Mouse (Mus musculus): ENCODE results near the gene Ssbp1. TPM values are rescaled to one million over a fixed set of nuclear protein-coding genes. Genes with fewer than 3 reads are reported as not detected.

Gene Ssbp1
- total and polyA plus RNA-seq, 3 experiments = 70.2 to 118 (median 110) TPM

DNA sequence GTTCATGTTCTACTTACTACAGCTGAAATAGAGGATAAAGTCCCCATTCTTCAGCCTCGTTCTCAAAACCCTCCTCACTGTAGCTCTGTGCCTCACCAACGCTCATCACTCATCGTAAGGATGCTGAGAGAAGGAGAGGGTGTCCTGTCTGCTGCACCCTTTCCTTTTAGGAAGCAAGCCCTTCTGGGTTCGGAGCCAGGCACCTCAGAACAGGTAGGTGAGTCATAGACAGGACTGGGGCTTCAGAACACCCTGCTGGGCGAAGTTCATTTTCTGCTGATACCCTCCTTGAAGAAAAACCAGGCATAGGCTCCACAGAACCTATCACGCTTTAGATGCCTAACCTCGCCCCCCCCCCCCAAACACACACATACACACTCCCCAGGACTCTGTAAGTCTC lies 43.7 kb upstream of the Ssbp1 start:
- Histone ChIP-seq H3K79me2 (replicated peaks; ENCODE audit: control insufficient read depth, extremely low read depth, insufficient read depth, poor library complexity, severe bottlenecking) (no peaks in the 10 kb centered on the region), H3K4me3 (replicated peaks in 1 of 3; ENCODE audit: low read depth in 2 of 3, low read length in 2 of 3, poor library complexity in 1 of 3) (no peak overlapping the region), H3K27ac (ENCODE audit: insufficient read depth, low read depth) (no peak overlapping the region), H3K27me3 (replicated peaks) (no peaks in the 10 kb centered on the region), H3K36me3 (replicated peaks in 1 of 2; ENCODE audit: control insufficient read depth in 1 of 2, insufficient read depth in 1 of 2, low read length in 1 of 2) (peaks cover 0 to 16% of the 10 kb centered on the region in 2 experiments), H3K9me3 (replicated peaks; ENCODE audit: low read length) (no peaks in the 10 kb centered on the region), H3K4me2 (ENCODE audit: insufficient read depth, low read depth, poor library complexity, severe bottlenecking) (no peak overlapping the region), H3K9ac (ENCODE audit: insufficient read depth, low read depth) (no peak overlapping the region), H3K4me1 (ENCODE audit: control insufficient read depth in 1 of 2, insufficient read depth in 2 of 2) (peaks cover 9 to 32% of the 10 kb centered on the region in 2 experiments)
- dilution Hi-C loops (cut with MboI; ENCODE audit: extremely low pct_ligation_motif_present, extremely low pct_unique_long_range_greater_than_20kb, low sequenced_read_pairs) = no loop called here
- no peak for DNase-seq (ENCODE audit: extremely low read depth)
- TF ChIP-seq EP300 (IDR thresholded peaks at IDR 0.05; ENCODE audit: low read length) (no peak), ELF1 (IDR thresholded peaks at IDR 0.05; ENCODE audit: low read depth, low read length) (no peak)
- in situ Hi-C loops (cut with MboI; ENCODE audit: low pct_ligation_motif_present, low pct_unique_long_range_greater_than_20kb, low sequenced_read_pairs) = no loop called here

DNA sequence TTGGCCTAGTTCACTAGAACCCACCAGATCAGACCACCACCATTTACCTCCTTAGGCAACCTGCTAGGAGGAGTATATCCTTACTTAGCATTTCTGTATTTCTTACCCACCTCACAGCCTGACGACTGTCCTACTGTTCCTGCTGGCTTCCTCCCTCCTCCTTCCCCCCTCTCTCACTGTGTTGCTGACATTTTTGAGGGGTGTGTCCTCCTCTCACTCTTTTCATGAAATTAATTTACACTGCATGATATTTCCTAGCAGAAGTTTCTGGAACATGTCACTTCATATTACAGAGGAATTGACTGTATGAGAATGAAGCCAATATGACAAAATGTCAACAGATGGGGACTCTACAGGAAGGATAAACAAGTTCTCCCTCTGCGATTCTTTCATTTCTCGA lies 42.5 kb upstream of the Ssbp1 start:
- H3K9ac ChIP-seq (ENCODE audit: insufficient read depth, low read depth) = no peak overlapping the region
- no peak overlapping the region for H3K4me2 ChIP-seq (ENCODE audit: insufficient read depth, low read depth, poor library complexity, severe bottlenecking)
- in situ Hi-C loops (cut with MboI; ENCODE audit: low pct_ligation_motif_present, low pct_unique_long_range_greater_than_20kb, low sequenced_read_pairs) (no loop called here), dilution Hi-C loops (cut with MboI; ENCODE audit: extremely low pct_ligation_motif_present, extremely low pct_unique_long_range_greater_than_20kb, low sequenced_read_pairs) (no loop called here)
- no peak for DNase-seq (ENCODE audit: extremely low read depth)
- peaks cover 0 to 5% of the 10 kb centered on the region in 2 experiments for H3K36me3 ChIP-seq (replicated peaks in 1 of 2; ENCODE audit: control insufficient read depth in 1 of 2, insufficient read depth in 1 of 2, low read length in 1 of 2)
- no peaks in the 10 kb centered on the region for H3K27me3 ChIP-seq (replicated peaks)
- no peaks in the 10 kb centered on the region for H3K9me3 ChIP-seq (replicated peaks; ENCODE audit: low read length)
- peaks cover 20 to 44% of the 10 kb centered on the region in 2 experiments for H3K4me1 ChIP-seq (ENCODE audit: control insufficient read depth in 1 of 2, insufficient read depth in 2 of 2)
- no peaks in the 10 kb centered on the region for H3K79me2 ChIP-seq (replicated peaks; ENCODE audit: control insufficient read depth, extremely low read depth, insufficient read depth, poor library complexity, severe bottlenecking)
- no peak overlapping the region for H3K27ac ChIP-seq (ENCODE audit: insufficient read depth, low read depth)
- no peak for TF ChIP-seq SIN3A (IDR thresholded peaks at IDR 0.05; ENCODE audit: low read length)
- no peak overlapping the region for H3K4me3 ChIP-seq (replicated peaks in 1 of 3; ENCODE audit: low read depth in 2 of 3, low read length in 2 of 3, poor library complexity in 1 of 3)

DNA sequence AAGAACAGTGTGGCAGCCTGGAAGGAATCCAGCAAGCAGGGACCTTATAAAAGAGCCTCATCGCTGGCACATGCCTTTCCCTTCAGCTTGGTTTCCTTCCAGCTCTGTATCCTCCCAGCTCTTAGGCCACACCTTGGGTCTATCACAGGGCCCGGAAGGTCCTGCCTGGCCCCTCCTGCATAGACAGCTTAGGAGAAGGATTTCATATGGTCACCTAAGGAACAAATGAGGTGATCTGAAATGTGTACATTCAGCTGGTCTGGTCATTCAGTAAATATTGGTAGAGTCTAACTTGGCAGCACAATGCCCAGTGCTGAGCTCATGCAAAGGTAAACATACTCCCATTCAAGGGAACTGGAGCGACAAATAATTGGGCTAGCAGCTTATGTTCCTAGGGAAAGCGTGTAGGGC lies 41.6 kb upstream of the Ssbp1 start:
- dilution Hi-C loops (cut with MboI; ENCODE audit: extremely low pct_ligation_motif_present, extremely low pct_unique_long_range_greater_than_20kb, low sequenced_read_pairs) (no loop called here), in situ Hi-C loops (cut with MboI; ENCODE audit: low pct_ligation_motif_present, low pct_unique_long_range_greater_than_20kb, low sequenced_read_pairs) (no loop called here)
- Histone ChIP-seq H3K27me3 (replicated peaks) (no peaks in the 10 kb centered on the region), H3K9me3 (replicated peaks; ENCODE audit: low read length) (no peaks in the 10 kb centered on the region), H3K36me3 (replicated peaks in 1 of 2; ENCODE audit: control insufficient read depth in 1 of 2, insufficient read depth in 1 of 2, low read length in 1 of 2) (peaks cover 0 to 5% of the 10 kb centered on the region in 2 experiments), H3K4me2 (ENCODE audit: insufficient read depth, low read depth, poor library complexity, severe bottlenecking) (no peak overlapping the region), H3K4me1 (ENCODE audit: control insufficient read depth in 1 of 2, insufficient read depth in 2 of 2) (peaks cover 24 to 53% of the 10 kb centered on the region in 2 experiments), H3K27ac (ENCODE audit: insufficient read depth, low read depth) (no peak overlapping the region), H3K79me2 (replicated peaks; ENCODE audit: control insufficient read depth, extremely low read depth, insufficient read depth, poor library complexity, severe bottlenecking) (no peaks in the 10 kb centered on the region), H3K4me3 (replicated peaks in 1 of 3; ENCODE audit: low read depth in 2 of 3, low read length in 2 of 3, poor library complexity in 1 of 3) (no peak overlapping the region), H3K9ac (ENCODE audit: insufficient read depth, low read depth) (no peak overlapping the region)
- TF ChIP-seq MAZ (IDR thresholded peaks at IDR 0.05; ENCODE audit: low read depth, low read length) (no peak), ELF1 (IDR thresholded peaks at IDR 0.05; ENCODE audit: low read depth, low read length) (no peak), USF1 (IDR thresholded peaks at IDR 0.05; ENCODE audit: low read depth, low read length) (no peak)
- no peak for DNase-seq (ENCODE audit: extremely low read depth)

DNA sequence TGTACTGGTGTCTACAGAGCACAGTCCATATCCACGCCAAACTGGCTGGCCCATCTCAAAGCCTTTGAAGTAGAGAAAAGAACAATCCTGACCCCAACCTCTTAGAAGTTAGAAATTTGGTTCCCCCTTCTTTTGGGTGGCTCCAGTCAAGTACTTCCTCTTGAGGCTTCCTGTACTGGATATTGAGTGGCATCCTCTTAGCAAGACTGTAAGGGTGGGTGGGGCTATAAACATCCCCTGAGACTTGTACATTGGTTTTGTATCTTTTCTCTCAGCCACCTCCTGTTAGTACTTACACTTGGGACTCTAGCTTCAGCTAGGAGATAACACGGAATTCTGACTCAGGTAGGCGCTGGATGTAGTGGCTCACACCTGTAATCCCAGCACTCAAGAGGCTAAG lies 40.9 kb upstream of the Ssbp1 start:
- in situ Hi-C loops (cut with MboI; ENCODE audit: low pct_ligation_motif_present, low pct_unique_long_range_greater_than_20kb, low sequenced_read_pairs) (no loop called here), dilution Hi-C loops (cut with MboI; ENCODE audit: extremely low pct_ligation_motif_present, extremely low pct_unique_long_range_greater_than_20kb, low sequenced_read_pairs) (no loop called here)
- Histone ChIP-seq H3K4me1 (ENCODE audit: control insufficient read depth in 1 of 2, insufficient read depth in 2 of 2) (peaks cover 28 to 58% of the 10 kb centered on the region in 2 experiments), H3K4me3 (replicated peaks in 1 of 3; ENCODE audit: low read depth in 2 of 3, low read length in 2 of 3, poor library complexity in 1 of 3) (no peak overlapping the region), H3K79me2 (replicated peaks; ENCODE audit: control insufficient read depth, extremely low read depth, insufficient read depth, poor library complexity, severe bottlenecking) (no peaks in the 10 kb centered on the region), H3K27me3 (replicated peaks) (no peaks in the 10 kb centered on the region), H3K4me2 (ENCODE audit: insufficient read depth, low read depth, poor library complexity, severe bottlenecking) (no peak overlapping the region), H3K27ac (ENCODE audit: insufficient read depth, low read depth) (no peak overlapping the region), H3K36me3 (replicated peaks in 1 of 2; ENCODE audit: control insufficient read depth in 1 of 2, insufficient read depth in 1 of 2, low read length in 1 of 2) (peaks cover 0 to 5% of the 10 kb centered on the region in 2 experiments), H3K9me3 (replicated peaks; ENCODE audit: low read length) (no peaks in the 10 kb centered on the region), H3K9ac (ENCODE audit: insufficient read depth, low read depth) (no peak overlapping the region)
- no peak for TF ChIP-seq USF2 (conservative IDR thresholded peaks at IDR 0.05; ENCODE audit: low read depth, low read length)
- TF ChIP-seq TCF12 (IDR thresholded peaks at IDR 0.05; ENCODE audit: low read depth, low read length) = no peak
- TF ChIP-seq JUND (conservative IDR thresholded peaks at IDR 0.05; ENCODE audit: low read depth, low read length) = no peak
- TF ChIP-seq BHLHE40 (IDR thresholded peaks at IDR 0.05; ENCODE audit: low read depth, low read length) = no peak
- peak; percentile 80 for DNase-seq (ENCODE audit: extremely low read depth)

Data from CH12.LX (cell line).